Mouse (Mus musculus): Measurements from ENCODE around the gene Trim37. TPM values are rescaled to one million over a fixed set of nuclear protein-coding genes. Genes with fewer than 3 reads are reported as not detected.

Gene Trim37
- total RNA-seq, 1 experiment from 2014 or later = 72.3 TPM

- ATAC-seq (replicated peaks; ENCODE audit: low read depth, poor library complexity, severe bottlenecking) = no peak
Measured at GRCm38 (mm10) chr11:87266246-87266645, 139.4 kb downstream of the Trim37 start.

- ATAC-seq (replicated peaks; ENCODE audit: low read depth, poor library complexity, severe bottlenecking) = no peak
Measured at GRCm38 (mm10) chr11:87268803-87269202, 141.9 kb downstream of the Trim37 start.

Other genes starting within 250 kb of the Trim37 start
- gene Ypel2, start 133.4 kb upstream of the Trim37 start, total RNA-seq (2017) = 2.4 and 5.3 TPM in 2 replicates
- 2.7 and 4.5 TPM in 2 replicates for gene Gdpd1, start 53.0 kb upstream of the Trim37 start, total RNA-seq (2017)
- gene Smg8, start 40.3 kb upstream of the Trim37 start, total RNA-seq (2017) = 18.2 and 22.2 TPM in 2 replicates
- gene Prr11, start 18.4 kb upstream of the Trim37 start, total RNA-seq (2017) = 16.3 and 17.2 TPM in 2 replicates
- gene Ska2, start 17.8 kb upstream of the Trim37 start, total RNA-seq (2017) = 38.3 and 41.8 TPM in 2 replicates
- gene Ppm1e, start 231.9 kb downstream of the Trim37 start, total RNA-seq (2017) = 4.8 and 7.0 TPM in 2 replicates

All from common myeloid progenitor, adult 5-6 weeks (primary cell).